Mouse (Mus musculus): Measurements from ENCODE around the gene Cep152. TPM values are rescaled to one million over a fixed set of nuclear protein-coding genes. Genes with fewer than 3 reads are reported as not detected.

Cep152 gene
- total and polyA plus RNA-seq, 2 experiments from 2014 or later, result 1.6 to 2.4 TPM

- DNase-seq (ENCODE audit: low spot score), result no peak
- H3K9ac ChIP-seq (replicated peaks; ENCODE audit: low read length), result no peak overlapping the region
- no peaks in the 10 kb centered on the region for H3K4me1 ChIP-seq (ENCODE audit: insufficient read depth, low read length)
- no peaks in the 10 kb centered on the region for H3K27me3 ChIP-seq (ENCODE audit: insufficient read depth, low read length)
- H3K4me2 ChIP-seq (ENCODE audit: low read depth, low read length), result no peak overlapping the region
- no peak overlapping the region for H3K4me3 ChIP-seq (ENCODE audit: low read length)
- H3K27ac ChIP-seq, result no peak overlapping the region
- H3K9me3 ChIP-seq (ENCODE audit: low read length), result no peaks in the 10 kb centered on the region
- 78% methylated on average over 1 of the region's 1 CpGs for WGBS
- no peaks in the 10 kb centered on the region for H3K36me3 ChIP-seq (ENCODE audit: insufficient read depth, low read length)
- no peak for ATAC-seq
- no peak for TF ChIP-seq CTCF (IDR thresholded peaks at IDR 0.05; ENCODE audit: low read depth)
Measured at GRCm38 (mm10) chr2:125543646-125544045, 81.3 kb downstream of the Cep152 start.

- Histone ChIP-seq H3K4me2 (ENCODE audit: low read depth, low read length) (no peak overlapping the region), H3K27ac (no peak overlapping the region), H3K27me3 (ENCODE audit: insufficient read depth, low read length) (no peaks in the 10 kb centered on the region), H3K4me3 (ENCODE audit: low read length) (no peak overlapping the region), H3K4me1 (ENCODE audit: insufficient read depth, low read length) (no peaks in the 10 kb centered on the region), H3K9ac (replicated peaks; ENCODE audit: low read length) (no peak overlapping the region), H3K9me3 (ENCODE audit: low read length) (no peaks in the 10 kb centered on the region), H3K36me3 (ENCODE audit: insufficient read depth, low read length) (no peaks in the 10 kb centered on the region)
- ATAC-seq, result no peak
- no peak for DNase-seq (ENCODE audit: low spot score)
- WGBS, result 82% methylated on average over 7 of the region's 7 CpGs
- no peak for TF ChIP-seq CTCF (IDR thresholded peaks at IDR 0.05; ENCODE audit: low read depth)
Measured at GRCm38 (mm10) chr2:125541451-125541850, 83.5 kb downstream of the Cep152 start.

GRCm38 (mm10) chr2:125540579-125540978 is 84.3 kb downstream of the Cep152 start:
- DNase-seq (ENCODE audit: low spot score) (no peak), ATAC-seq (no peak)
- H3K27ac ChIP-seq, result no peak overlapping the region
- no peak overlapping the region for H3K9ac ChIP-seq (replicated peaks; ENCODE audit: low read length)
- no peak overlapping the region for H3K4me3 ChIP-seq (ENCODE audit: low read length)
- H3K9me3 ChIP-seq (ENCODE audit: low read length), result no peaks in the 10 kb centered on the region
- no peaks in the 10 kb centered on the region for H3K36me3 ChIP-seq (ENCODE audit: insufficient read depth, low read length)
- H3K27me3 ChIP-seq (ENCODE audit: insufficient read depth, low read length), result no peaks in the 10 kb centered on the region
- no peaks in the 10 kb centered on the region for H3K4me1 ChIP-seq (ENCODE audit: insufficient read depth, low read length)
- no peak overlapping the region for H3K4me2 ChIP-seq (ENCODE audit: low read depth, low read length)
- no peak for TF ChIP-seq CTCF (IDR thresholded peaks at IDR 0.05; ENCODE audit: low read depth)
- 79% methylated on average over 7 of the region's 7 CpGs for WGBS

- WGBS, result 87% methylated on average over 3 of the region's 3 CpGs
- Histone ChIP-seq H3K4me1 (ENCODE audit: insufficient read depth, low read length) (no peaks in the 10 kb centered on the region), H3K27ac (no peak overlapping the region), H3K4me3 (ENCODE audit: low read length) (no peak overlapping the region), H3K4me2 (ENCODE audit: low read depth, low read length) (no peak overlapping the region), H3K36me3 (ENCODE audit: insufficient read depth, low read length) (no peaks in the 10 kb centered on the region), H3K27me3 (ENCODE audit: insufficient read depth, low read length) (no peaks in the 10 kb centered on the region), H3K9ac (replicated peaks; ENCODE audit: low read length) (no peak overlapping the region), H3K9me3 (ENCODE audit: low read length) (no peaks in the 10 kb centered on the region)
- no peak for ATAC-seq
- no peak for DNase-seq (ENCODE audit: low spot score)
- no peak for TF ChIP-seq CTCF (IDR thresholded peaks at IDR 0.05; ENCODE audit: low read depth)
Measured at GRCm38 (mm10) chr2:125539640-125540039, 85.3 kb downstream of the Cep152 start.

GRCm38 (mm10) chr2:125530665-125531064 is 94.2 kb downstream of the Cep152 start:
- Histone ChIP-seq H3K27me3 (ENCODE audit: insufficient read depth, low read length) (no peaks in the 10 kb centered on the region), H3K36me3 (ENCODE audit: insufficient read depth, low read length) (no peaks in the 10 kb centered on the region), H3K9me3 (ENCODE audit: low read length) (no peaks in the 10 kb centered on the region), H3K4me1 (ENCODE audit: insufficient read depth, low read length) (no peaks in the 10 kb centered on the region), H3K4me3 (ENCODE audit: low read length) (no peak overlapping the region), H3K9ac (replicated peaks; ENCODE audit: low read length) (no peak overlapping the region), H3K4me2 (ENCODE audit: low read depth, low read length) (no peak overlapping the region), H3K27ac (no peak overlapping the region)
- no peak for DNase-seq (ENCODE audit: low spot score)
- no peak for ATAC-seq
- 72% methylated on average over 6 of the region's 6 CpGs for WGBS
- TF ChIP-seq CTCF (IDR thresholded peaks at IDR 0.05; ENCODE audit: low read depth), result no peak

GRCm38 (mm10) chr2:125526566-125526965 is 98.3 kb downstream of the Cep152 start:
- no peak for TF ChIP-seq CTCF (IDR thresholded peaks at IDR 0.05; ENCODE audit: low read depth)
- Histone ChIP-seq H3K4me3 (ENCODE audit: low read length) (no peak overlapping the region), H3K4me2 (ENCODE audit: low read depth, low read length) (no peak overlapping the region), H3K27me3 (ENCODE audit: insufficient read depth, low read length) (no peaks in the 10 kb centered on the region), H3K9ac (replicated peaks; ENCODE audit: low read length) (no peak overlapping the region), H3K27ac (no peak overlapping the region), H3K36me3 (ENCODE audit: insufficient read depth, low read length) (no peaks in the 10 kb centered on the region), H3K9me3 (ENCODE audit: low read length) (no peaks in the 10 kb centered on the region), H3K4me1 (ENCODE audit: insufficient read depth, low read length) (no peaks in the 10 kb centered on the region)
- ATAC-seq, result no peak
- DNase-seq (ENCODE audit: low spot score), result no peak
- WGBS, result 83% methylated on average over 5 of the region's 5 CpGs

GRCm38 (mm10) chr2:125525484-125525883 is 99.4 kb downstream of the Cep152 start:
- H3K9ac ChIP-seq (replicated peaks; ENCODE audit: low read length), result no peak overlapping the region
- no peak for TF ChIP-seq CTCF (IDR thresholded peaks at IDR 0.05; ENCODE audit: low read depth)
- no peak for DNase-seq (ENCODE audit: low spot score)
- no peaks in the 10 kb centered on the region for H3K36me3 ChIP-seq (ENCODE audit: insufficient read depth, low read length)
- H3K4me3 ChIP-seq (ENCODE audit: low read length), result no peak overlapping the region
- no peaks in the 10 kb centered on the region for H3K4me1 ChIP-seq (ENCODE audit: insufficient read depth, low read length)
- ATAC-seq, result no peak
- H3K9me3 ChIP-seq (ENCODE audit: low read length), result no peaks in the 10 kb centered on the region
- H3K27me3 ChIP-seq (ENCODE audit: insufficient read depth, low read length), result no peaks in the 10 kb centered on the region
- H3K4me2 ChIP-seq (ENCODE audit: low read depth, low read length), result no peak overlapping the region
- H3K27ac ChIP-seq, result no peak overlapping the region
- WGBS, result 86% methylated on average over 2 of the region's 2 CpGs
